Mouse (Mus musculus) limb, embryonic 12.5 days (tissue): ENCODE data around the gene Spdye4c. TPM values are rescaled to one million over a fixed set of nuclear protein-coding genes. Genes with fewer than 3 reads are reported as not detected.

Experiments
- ATAC-seq: fragments of 200-750 bp; cut with Nextera tagmentation; 2 replicates; pipeline ENCODE4 v1.8.0; 2017; ENCODE audit warnings: low read depth, moderate TSS enrichment; ENCODE audit not compliant: insufficient number of reproducible peaks, insufficient read depth, low FRiP score, low TSS enrichment
- H3K27ac ChIP-seq: fragments of 300-500 bp; sonication (generic); 2 replicates; pipeline ENCODE4 v1.5.1; 2016; ENCODE audit warnings: mild to moderate bottlenecking, moderate library complexity
- H3K27me3 ChIP-seq: fragments of 300-500 bp; sonication (generic); 2 replicates; pipeline ENCODE4 v1.6.1; 2016; ENCODE audit warnings: mild to moderate bottlenecking, moderate library complexity
- H3K36me3 ChIP-seq: fragments of 300-500 bp; sonication (generic); 2 replicates; pipeline ENCODE4 v1.6.1; 2016; ENCODE audit warnings: mild to moderate bottlenecking, moderate library complexity
- H3K4me1 ChIP-seq: fragments of 300-500 bp; sonication (generic); replicated peaks from 2 replicates; pipeline ENCODE4 v1.6.1; 2016
- H3K4me2 ChIP-seq: fragments of 300-500 bp; sonication (generic); 2 replicates; pipeline ENCODE4 v1.6.1; 2016; ENCODE audit warnings: mild to moderate bottlenecking, moderate library complexity
- H3K4me3 ChIP-seq: fragments of 300-500 bp; sonication (generic); replicated peaks from 2 replicates; pipeline ENCODE4 v1.5.1; 2016; ENCODE audit warnings: mild to moderate bottlenecking
- H3K9ac ChIP-seq: fragments of 300-500 bp; sonication (generic); replicated peaks from 2 replicates; pipeline ENCODE4 v1.6.1; 2016; ENCODE audit warnings: mild to moderate bottlenecking, moderate library complexity
- H3K9me3 ChIP-seq: fragments of 300-500 bp; sonication (generic); 2 replicates; pipeline ENCODE4 v1.6.1; 2016; ENCODE audit warnings: mild to moderate bottlenecking, moderate library complexity
- WGBS: fragments of 180-500 bp; shearing (Covaris S2); methylation state at CpG from one replicate; pipeline ENCODE4 v1.1.7; 2016; 5-methylcytosine and 5-hydroxymethylcytosine counted together
- polyA plus RNA-seq: library from polyadenylated mRNA; unstranded; fragments of >200 nt; fragmentation: Nextera tagmentation; extraction: Ambion mirVana; gene quantifications from 2 replicates; pipeline ENCODE4 v1.2.1, GENCODE M21; 2016

The Spdye4c gene
- polyA plus RNA-seq, 1 experiment from 2014 or later: not detected

- ATAC-seq: no peak
- Histone ChIP-seq H3K4me2 (no peak overlapping the region), H3K9me3 (peaks cover 6% of the 10 kb centered on the region; the same call in 1 of the 2 replicates), H3K27me3 (no peaks in the 10 kb centered on the region), H3K36me3 (peaks cover 67% of the 10 kb centered on the region), H3K4me1 (no peaks in the 10 kb centered on the region), H3K27ac (no peak overlapping the region), H3K9ac (no peak overlapping the region), H3K4me3 (no peak overlapping the region)
- 92% methylated on average over 8 of the region's 8 CpGs for WGBS
Observed at GRCm38 (mm10) chr2:128611178-128611577, 20.2 kb downstream of the Spdye4c start.

- ATAC-seq: no peak
- Histone ChIP-seq H3K27me3 (no peaks in the 10 kb centered on the region), H3K4me1 (no peaks in the 10 kb centered on the region), H3K9ac (no peak overlapping the region), H3K4me3 (no peak overlapping the region), H3K4me2 (no peak overlapping the region), H3K27ac (no peak overlapping the region), H3K9me3 (no peaks in the 10 kb centered on the region), H3K36me3 (peaks cover 77% of the 10 kb centered on the region)
- WGBS: 95% methylated on average over 7 of the region's 7 CpGs
Observed at GRCm38 (mm10) chr2:128612275-128612674, 21.3 kb downstream of the Spdye4c start.

DNA sequence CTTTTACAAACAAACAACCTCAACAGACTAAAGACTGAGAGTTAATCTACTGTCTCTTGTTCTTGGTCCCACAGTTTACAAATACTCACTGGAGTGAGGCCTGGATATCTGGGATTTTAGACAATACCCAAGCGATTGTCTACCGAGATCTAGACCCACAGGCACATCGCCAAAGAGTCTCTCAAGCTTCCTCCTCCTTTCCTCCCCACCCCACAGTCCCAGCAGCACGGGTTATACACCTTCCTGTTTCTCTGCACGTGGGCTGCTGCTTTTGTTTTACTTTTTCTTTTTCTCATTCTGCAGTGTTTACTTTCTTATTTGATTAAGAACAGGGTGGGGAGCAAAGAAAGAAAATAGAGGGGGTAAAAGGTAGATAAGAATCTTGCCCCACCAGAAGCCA is 22.4 kb downstream of the Spdye4c start:
- no peaks in the 10 kb centered on the region for H3K27me3 ChIP-seq
- no peaks in the 10 kb centered on the region for H3K9me3 ChIP-seq
- no peak overlapping the region for H3K4me2 ChIP-seq
- ATAC-seq: no peak
- no peak overlapping the region for H3K4me3 ChIP-seq
- no peak overlapping the region for H3K27ac ChIP-seq
- peaks cover 88% of the 10 kb centered on the region for H3K36me3 ChIP-seq
- H3K9ac ChIP-seq: no peak overlapping the region
- H3K4me1 ChIP-seq: no peaks in the 10 kb centered on the region
- WGBS: 88% methylated on average over 5 of the region's 5 CpGs

- Histone ChIP-seq H3K4me1 (no peaks in the 10 kb centered on the region), H3K27me3 (no peaks in the 10 kb centered on the region), H3K4me3 (no peak overlapping the region), H3K4me2 (no peak overlapping the region), H3K27ac (no peak overlapping the region), H3K9ac (no peak overlapping the region), H3K9me3 (no peaks in the 10 kb centered on the region), H3K36me3 (peaks cover 94% of the 10 kb centered on the region)
- no peak for ATAC-seq
- whole genome bisulfite sequencing: 88% methylated on average over 4 of the region's 4 CpGs
Observed at GRCm38 (mm10) chr2:128615366-128615765, 24.4 kb downstream of the Spdye4c start.

DNA sequence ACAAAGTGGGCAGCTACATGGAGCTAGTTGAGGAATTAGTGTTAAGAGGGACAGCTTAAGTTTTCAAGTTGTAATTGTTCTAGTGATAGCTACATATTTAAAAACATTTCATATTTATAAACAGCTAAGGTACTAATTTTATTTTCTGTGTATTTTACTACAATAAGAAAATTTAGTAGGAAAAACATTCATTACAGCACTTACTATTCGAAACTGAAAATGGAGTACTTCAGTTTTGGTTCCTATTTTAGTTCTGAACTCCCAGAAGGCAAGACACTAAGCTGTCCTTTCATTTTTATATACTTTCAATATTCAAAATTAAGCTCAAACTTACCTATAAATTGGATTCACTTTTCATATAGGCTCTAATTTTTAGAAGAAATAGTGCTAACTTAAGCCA is 29.6 kb downstream of the Spdye4c start:
- ATAC-seq: no peak
- Histone ChIP-seq H3K4me1 (no peaks in the 10 kb centered on the region), H3K4me3 (no peak overlapping the region), H3K9me3 (no peaks in the 10 kb centered on the region), H3K27ac (no peak overlapping the region), H3K36me3 (peaks cover 91% of the 10 kb centered on the region), H3K27me3 (no peaks in the 10 kb centered on the region), H3K9ac (no peak overlapping the region), H3K4me2 (no peak overlapping the region)
- WGBS: 91% methylated on average over 1 of the region's 1 CpGs

Other genes with a start within 250 kb of the Spdye4c start
- gene Anapc1, start 96.2 kb downstream of the Spdye4c start, polyA plus RNA-seq: 89.8 and 90.0 TPM in 2 replicates
- 20.0 and 21.0 TPM in 2 replicates for gene Mertk, start 107.7 kb downstream of the Spdye4c start, polyA plus RNA-seq
- 30.9 and 32.9 TPM in 2 replicates for gene Tmem87b, start 226.9 kb downstream of the Spdye4c start, polyA plus RNA-seq